Mouse (Mus musculus): Measurements from ENCODE around the gene Gpr61. TPM values are rescaled to one million over a fixed set of nuclear protein-coding genes. Genes with fewer than 3 reads are reported as not detected.

Gene Gpr61
- polyA plus RNA-seq, 1 experiment from 2014 or later = 0.13 TPM

Other genes with a start within 250 kb of the Gpr61 start
- gene Gstm7, start 223.1 kb downstream of the Gpr61 start, polyA plus RNA-seq (2015; fragmentation: Nextera tagmentation; extraction: Ambion mirVana) = 32.2 and 32.7 TPM in 2 replicates
- 17.9 and 22.0 TPM in 2 replicates for gene Gstm6, start 211.1 kb downstream of the Gpr61 start, polyA plus RNA-seq (2015; fragmentation: Nextera tagmentation; extraction: Ambion mirVana)
- 160 and 183 TPM in 2 replicates for gene Gstm3, start 185.6 kb downstream of the Gpr61 start, polyA plus RNA-seq (2015; fragmentation: Nextera tagmentation; extraction: Ambion mirVana)
- 207 and 212 TPM in 2 replicates for gene Gstm2, start 168.4 kb downstream of the Gpr61 start, polyA plus RNA-seq (2015; fragmentation: Nextera tagmentation; extraction: Ambion mirVana)
- 327 and 376 TPM in 2 replicates for gene Gstm1, start 136.9 kb downstream of the Gpr61 start, polyA plus RNA-seq (2015; fragmentation: Nextera tagmentation; extraction: Ambion mirVana)
- gene Gstm4, start 110.0 kb downstream of the Gpr61 start, polyA plus RNA-seq (2015; fragmentation: Nextera tagmentation; extraction: Ambion mirVana) = 47.9 and 49.2 TPM in 2 replicates
- 46.9 and 48.9 TPM in 2 replicates for gene Ampd2, start 68.2 kb downstream of the Gpr61 start, polyA plus RNA-seq (2015; fragmentation: Nextera tagmentation; extraction: Ambion mirVana)
- gene Gnat2, start 62.1 kb downstream of the Gpr61 start, polyA plus RNA-seq (2015; fragmentation: Nextera tagmentation; extraction: Ambion mirVana) = 1.9 and 2.7 TPM in 2 replicates
- gene Gnai3, start 8.7 kb downstream of the Gpr61 start, polyA plus RNA-seq (2015; fragmentation: Nextera tagmentation; extraction: Ambion mirVana) = 168 and 170 TPM in 2 replicates
- 2.2 and 2.5 TPM in 2 replicates for gene Amigo1, start 31.5 kb upstream of the Gpr61 start, polyA plus RNA-seq (2015; fragmentation: Nextera tagmentation; extraction: Ambion mirVana)
- 4.2 and 4.7 TPM in 2 replicates for gene Cyb561d1, start 46.3 kb upstream of the Gpr61 start, polyA plus RNA-seq (2015; fragmentation: Nextera tagmentation; extraction: Ambion mirVana)
- gene Atxn7l2, start 56.1 kb upstream of the Gpr61 start, polyA plus RNA-seq (2015; fragmentation: Nextera tagmentation; extraction: Ambion mirVana) = 9.7 and 10.5 TPM in 2 replicates
- 0.24 and 0.28 TPM in 2 replicates for gene Sypl2, start 71.8 kb upstream of the Gpr61 start, polyA plus RNA-seq (2015; fragmentation: Nextera tagmentation; extraction: Ambion mirVana)
- gene Psma5, start 102.0 kb upstream of the Gpr61 start, polyA plus RNA-seq (2015; fragmentation: Nextera tagmentation; extraction: Ambion mirVana) = 249 and 278 TPM in 2 replicates
- gene Sort1, start 129.2 kb upstream of the Gpr61 start, polyA plus RNA-seq (2015; fragmentation: Nextera tagmentation; extraction: Ambion mirVana) = 3.7 and 4.3 TPM in 2 replicates
- not detected in 2 replicates for gene Mybphl, start 210.0 kb upstream of the Gpr61 start, polyA plus RNA-seq (2015; fragmentation: Nextera tagmentation; extraction: Ambion mirVana)
- 22.1 and 26.1 TPM in 2 replicates for gene Psrc1, start 229.0 kb upstream of the Gpr61 start, polyA plus RNA-seq (2015; fragmentation: Nextera tagmentation; extraction: Ambion mirVana)